32 mouse cellular contexts compared by ENCODE assay signal in the genomic region with DNA sequence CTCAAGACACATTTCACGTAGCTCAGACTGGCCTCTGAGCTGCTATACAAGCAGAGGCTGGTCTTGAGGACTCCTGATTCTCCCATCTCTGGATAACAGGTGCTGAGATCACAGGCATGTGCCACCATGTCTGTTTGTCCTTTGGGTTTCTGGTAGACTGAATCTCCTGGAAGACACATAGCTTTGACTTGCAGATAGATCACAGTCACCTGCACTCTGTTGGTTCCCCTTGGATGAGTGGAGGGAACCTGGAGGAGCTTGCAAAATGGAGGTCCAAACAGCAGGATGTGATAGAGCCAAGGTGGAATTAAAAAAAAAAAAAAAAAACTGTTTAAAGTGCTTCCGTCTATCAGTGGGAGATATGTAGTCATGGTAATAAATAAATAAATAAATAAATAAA. TPM values are rescaled to one million over a fixed set of nuclear protein-coding genes. Genes with fewer than 3 reads are reported as not detected.
A peak's percentile ranks its signal among the peaks of the same experiment; 100 is the strongest.
DNase-seq lines count a peak whose midpoint lies in the region; ATAC-seq and TF ChIP-seq lines count a peak whose summit lies in the region.
"Had no signal": no experiment of that assay in that cellular context is flagged by ENCODE, and none has a peak within 500 bp of the region (broad histone marks: within the 10 kb centered on the region; RNA-seq: fewer than 3 reads in every experiment).

No protein-coding gene starts in this region.

- 58% methylated on average over 2 of the region's 2 CpGs for WGBS in liver, embryonic 11.5 days
- 41% methylated on average over 2 of the region's 2 CpGs for WGBS in liver, embryonic 12.5 days (ENCODE audit: insufficient replicate concordance)

- intact Hi-C loops in left cerebral cortex, adult 2 months (cut with DNase I): no loop called here

- peak overlapping the region; percentile 63 for H3K27ac ChIP-seq in liver, embryonic 11.5 days (ENCODE audit: low read depth, low read length)
- peak overlapping the region; percentile 98 for H3K27ac ChIP-seq in liver, embryonic 12.5 days
- H3K27ac ChIP-seq in left cerebral cortex, adult 2 months: no peak overlapping the region
- H3K27ac ChIP-seq: embryonic facial prominence, embryonic 12.5 days; forebrain, embryonic 13.5 days; hindbrain, embryonic 13.5 days; kidney, postnatal 0 days; macrophage; neural tube, embryonic 15.5 days had no signal

- TF ChIP-seq CTCF in left cerebral cortex, adult 2 months (IDR thresholded peaks at IDR 0.05): no peak

- H3K4me3 ChIP-seq in liver, embryonic 11.5 days (ENCODE audit: low read depth, low read length): no peak overlapping the region
- H3K4me3 ChIP-seq in liver, embryonic 12.5 days: no peak overlapping the region
- no peak overlapping the region for H3K4me3 ChIP-seq in left cerebral cortex, adult 2 months
- H3K4me3 ChIP-seq: embryonic facial prominence, embryonic 12.5 days; forebrain, embryonic 13.5 days; hindbrain, embryonic 13.5 days; neural tube, embryonic 15.5 days had no signal

- no peak overlapping the region for H3K9ac ChIP-seq in liver, embryonic 11.5 days (ENCODE audit: low read depth, low read length)
- H3K9ac ChIP-seq in liver, embryonic 12.5 days: peak overlapping the region; percentile 52
- H3K9ac ChIP-seq: embryonic facial prominence, embryonic 12.5 days; forebrain, embryonic 13.5 days; hindbrain, embryonic 13.5 days; neural tube, embryonic 15.5 days had no signal

- H3K36me3 ChIP-seq in liver, embryonic 11.5 days (ENCODE audit: control insufficient read depth, insufficient read depth, low read length): peaks cover 2% of the 10 kb centered on the region; the same call in 1 of the 2 replicates
- peaks cover 27% of the 10 kb centered on the region for H3K36me3 ChIP-seq in liver, embryonic 12.5 days
- H3K36me3 ChIP-seq: embryonic facial prominence, embryonic 12.5 days; heart, embryonic 13.5 days; hindbrain, embryonic 13.5 days; midbrain, embryonic 10.5 days; neural tube, embryonic 15.5 days had no signal

- H3K9me3 ChIP-seq in liver, embryonic 11.5 days (ENCODE audit: control insufficient read depth, low read length): no peaks in the 10 kb centered on the region
- H3K9me3 ChIP-seq in liver, embryonic 12.5 days (replicated peaks): no peaks in the 10 kb centered on the region
- H3K9me3 ChIP-seq: embryonic facial prominence, embryonic 12.5 days; forebrain, embryonic 13.5 days; heart, embryonic 13.5 days; hindbrain, embryonic 13.5 days; midbrain, embryonic 10.5 days; neural tube, embryonic 15.5 days had no signal

- peaks cover 13% of the 10 kb centered on the region for H3K4me1 ChIP-seq in liver, embryonic 11.5 days (replicated peaks; ENCODE audit: control insufficient read depth, insufficient read depth, low read length)
- H3K4me1 ChIP-seq in liver, embryonic 12.5 days: peaks cover 58% of the 10 kb centered on the region
- H3K4me1 ChIP-seq: embryonic facial prominence, embryonic 12.5 days had no signal

- peak overlapping the region; percentile 13 for H3K4me2 ChIP-seq in liver, embryonic 11.5 days
- H3K4me2 ChIP-seq in liver, embryonic 12.5 days: peak overlapping the region; percentile 55
- H3K4me2 ChIP-seq: embryonic facial prominence, embryonic 12.5 days; forebrain, embryonic 13.5 days; hindbrain, embryonic 13.5 days; neural tube, embryonic 15.5 days had no signal

- no peak for ATAC-seq in liver, embryonic 11.5 days (replicated peaks; ENCODE audit: low FRiP score)
- no peak for ATAC-seq in liver, embryonic 12.5 days
- 0 out of 2 replicates have a peak, but pooled peaks have one; percentile 6 for ATAC-seq in megakaryocyte-erythroid progenitor cell, adult 5-6 weeks (replicated peaks; ENCODE audit: low FRiP score, low TSS enrichment, poor library complexity, severe bottlenecking)
- ATAC-seq: forebrain, embryonic 13.5 days; inflammation-experienced regulatory T-cells, adult 6 months had no signal

- H3K27me3 ChIP-seq in liver, embryonic 11.5 days (replicated peaks; ENCODE audit: control insufficient read depth, insufficient read depth, low read length): peaks cover 33% of the 10 kb centered on the region
- H3K27me3 ChIP-seq in liver, embryonic 12.5 days (replicated peaks): peaks cover 39% of the 10 kb centered on the region

- DNase-seq in liver, embryonic 11.5 days (ENCODE audit: low spot score): no peak
- DNase-seq in liver (no peak), MEL-GATA-1-ER (ENCODE audit: extremely low read depth, low read depth) (peak; percentile 12)
- no peak for DNase-seq in left cerebral cortex, adult 2 months (ENCODE audit: extremely low spot score in 1 of 2, low spot score in 2 of 2)
- DNase-seq in embryo, embryonic 11 days: no peak
- DNase-seq: adrenal gland, postnatal 14 days; B cell, adult 2 months; cerebellum, adult 11 months; cerebellum, adult 9-11 months; heart, postnatal 36 days; kidney, adult 18-20 months; layer of hippocampus, adult 9-11 months; left cerebral cortex, postnatal 4 days; right cerebral cortex, adult 18-20 months; right cerebral cortex, postnatal 4 days had no signal

RNA-seq across cellular contexts. Expression of a gene that starts 0.5 kb away (rescaled TPM):
- 70.1 and 81.4 TPM in 2 replicates for polyA plus RNA-seq in liver, embryonic 11.5 days (2014; fragmentation: Nextera tagmentation; extraction: Ambion mirVana)
- polyA plus RNA-seq in liver, embryonic 12.5 days (2016; fragmentation: Nextera tagmentation; extraction: Ambion mirVana): 227 and 235 TPM in 2 replicates
- 7.5 and 9.6 TPM in 2 replicates for total RNA-seq in megakaryocyte-erythroid progenitor cell, adult 5-6 weeks (2014; fragmentation: Nextera tagmentation)
- 13.8 and 24.1 TPM in 2 replicates for total RNA-seq in megakaryocyte-erythroid progenitor cell, adult 5-6 weeks (2017)
- total RNA-seq in left cerebral cortex, adult 2 months (2021): not detected
- total RNA-seq: gastrocnemius, adult 18-20 months; left cerebral cortex, adult 8-10 months; left cerebral cortex, postnatal 4 days; liver, adult 2 months had no signal
- polyA plus RNA-seq: inflammation-experienced regulatory T-cells, adult 6 months; liver, adult 2 months; macrophage had no signal

RNA-seq across cellular contexts. Expression of a gene that starts 1.8 kb away (rescaled TPM):
- polyA plus RNA-seq in liver, embryonic 11.5 days (2014; fragmentation: Nextera tagmentation; extraction: Ambion mirVana): 0.18 and 0.29 TPM in 2 replicates
- polyA plus RNA-seq in liver, embryonic 12.5 days (2016; fragmentation: Nextera tagmentation; extraction: Ambion mirVana): 0.38 and 0.43 TPM in 2 replicates
- not detected in 2 replicates for total RNA-seq in megakaryocyte-erythroid progenitor cell, adult 5-6 weeks (2014; fragmentation: Nextera tagmentation)
- total RNA-seq in megakaryocyte-erythroid progenitor cell, adult 5-6 weeks (2017): not detected in 2 replicates
- total RNA-seq in left cerebral cortex, adult 2 months (2021): not detected
- total RNA-seq: adrenal gland, postnatal 14 days; gastrocnemius, adult 18-20 months; gastrocnemius, postnatal 4 days; heart, postnatal 36 days; left cerebral cortex, postnatal 4 days; liver, adult 2 months had no signal
- polyA plus RNA-seq: liver, adult 2 months; macrophage had no signal

RNA-seq across cellular contexts. Expression of a gene that starts 21.1 kb away (rescaled TPM):
- not detected in 2 replicates for polyA plus RNA-seq in liver, embryonic 11.5 days (2014; fragmentation: Nextera tagmentation; extraction: Ambion mirVana)
- not detected in 2 replicates for polyA plus RNA-seq in liver, embryonic 12.5 days (2016; fragmentation: Nextera tagmentation; extraction: Ambion mirVana)
- total RNA-seq in megakaryocyte-erythroid progenitor cell, adult 5-6 weeks (2014; fragmentation: Nextera tagmentation): not detected in 2 replicates
- not detected in 2 replicates for total RNA-seq in megakaryocyte-erythroid progenitor cell, adult 5-6 weeks (2017)
- not detected for total RNA-seq in left cerebral cortex, adult 2 months (2021)
- total RNA-seq: adrenal gland, postnatal 14 days; gastrocnemius, adult 18-20 months; gastrocnemius, postnatal 4 days; heart, postnatal 36 days; left cerebral cortex, postnatal 4 days; liver, adult 2 months had no signal
- polyA plus RNA-seq: brain, embryonic 14.5 days; embryonic facial prominence, embryonic 12.5 days; forebrain, embryonic 13.5 days; heart, embryonic 13.5 days; hindbrain, embryonic 13.5 days; inflammation-experienced regulatory T-cells, adult 6 months; kidney, postnatal 0 days; lung, postnatal 0 days; macrophage; midbrain, embryonic 10.5 days; neural tube, embryonic 15.5 days had no signal

RNA-seq across cellular contexts. Expression of a gene that starts 29.1 kb away (rescaled TPM):
- not detected in 2 replicates for polyA plus RNA-seq in liver, embryonic 11.5 days (2014; fragmentation: Nextera tagmentation; extraction: Ambion mirVana)
- not detected in 2 replicates for polyA plus RNA-seq in liver, embryonic 12.5 days (2016; fragmentation: Nextera tagmentation; extraction: Ambion mirVana)
- total RNA-seq in megakaryocyte-erythroid progenitor cell, adult 5-6 weeks (2014; fragmentation: Nextera tagmentation): not detected in 2 replicates
- total RNA-seq in megakaryocyte-erythroid progenitor cell, adult 5-6 weeks (2017): not detected in 2 replicates
- total RNA-seq in left cerebral cortex, adult 2 months (2021): not detected
- total RNA-seq: adrenal gland, postnatal 14 days; gastrocnemius, adult 18-20 months; gastrocnemius, postnatal 4 days; heart, postnatal 36 days; left cerebral cortex, adult 8-10 months; left cerebral cortex, postnatal 4 days; liver, adult 2 months had no signal
- polyA plus RNA-seq: brain, embryonic 14.5 days; embryonic facial prominence, embryonic 12.5 days; forebrain, embryonic 13.5 days; heart, embryonic 13.5 days; hindbrain, embryonic 13.5 days; inflammation-experienced regulatory T-cells, adult 6 months; kidney, postnatal 0 days; liver, adult 2 months; lung, postnatal 0 days; macrophage; midbrain, embryonic 10.5 days; neural tube, embryonic 15.5 days had no signal

RNA-seq across cellular contexts. Expression of a gene that starts 31.9 kb away (rescaled TPM):
- 16.6 and 20.7 TPM in 2 replicates for polyA plus RNA-seq in liver, embryonic 11.5 days (2014; fragmentation: Nextera tagmentation; extraction: Ambion mirVana)
- 14.4 and 16.2 TPM in 2 replicates for polyA plus RNA-seq in liver, embryonic 12.5 days (2016; fragmentation: Nextera tagmentation; extraction: Ambion mirVana)
- 13.0 and 13.6 TPM in 2 replicates for total RNA-seq in megakaryocyte-erythroid progenitor cell, adult 5-6 weeks (2014; fragmentation: Nextera tagmentation)
- 7.7 and 9.3 TPM in 2 replicates for total RNA-seq in megakaryocyte-erythroid progenitor cell, adult 5-6 weeks (2017)
- total RNA-seq in left cerebral cortex, adult 2 months (2021): 10 to 100 TPM; 18.6 to 22.7 TPM

Comparison
In these comparisons a context has a peak if more than half of its experiments do, and no peak if none do; other contexts are left out.
1. RNA of a gene that starts 0.5 kb away (total RNA-seq): 7.5 to 24.1 TPM in megakaryocyte-erythroid progenitor cell, adult 5-6 weeks; not detected in left cerebral cortex, adult 2 months; every median in the first group is over 4 times any median in the second.